Mouse (Mus musculus) limb, embryonic 15.5 days (tissue): ENCODE results near the gene Rora. TPM values are rescaled to one million over a fixed set of nuclear protein-coding genes. Genes with fewer than 3 reads are reported as not detected.

ENCODE experiments used
- ATAC-seq: fragments of 200-750 bp; cut with Nextera tagmentation; 2 replicates; pipeline ENCODE4 v1.8.0; 2017; ENCODE audit warnings: low read depth, moderate TSS enrichment; ENCODE audit not compliant: insufficient number of reproducible peaks, low FRiP score, low TSS enrichment
- H3K27ac ChIP-seq: fragments of 300-500 bp; sonication (generic); 2 replicates; pipeline ENCODE4 v1.5.1; 2015; ENCODE audit warnings: moderate library complexity, mild to moderate bottlenecking, inconsistent platforms
- H3K27me3 ChIP-seq: fragments of 300-500 bp; sonication (generic); 2 replicates; pipeline ENCODE4 v1.6.1; 2015; ENCODE audit warnings: inconsistent platforms
- H3K36me3 ChIP-seq: fragments of 300-500 bp; sonication (generic); 2 replicates; pipeline ENCODE4 v1.6.1; 2015; ENCODE audit warnings: inconsistent platforms
- H3K4me1 ChIP-seq: fragments of 300-500 bp; sonication (generic); 2 replicates; pipeline ENCODE4 v1.6.1; 2015; ENCODE audit warnings: inconsistent platforms
- H3K4me2 ChIP-seq: fragments of 300-500 bp; sonication (generic); 2 replicates; pipeline ENCODE4 v1.6.1; 2015; ENCODE audit warnings: mild to moderate bottlenecking, inconsistent platforms
- H3K4me3 ChIP-seq: fragments of 300-500 bp; sonication (generic); 2 replicates; pipeline ENCODE4 v1.5.1; 2015; ENCODE audit warnings: mild to moderate bottlenecking, inconsistent platforms
- H3K9ac ChIP-seq: fragments of 300-500 bp; sonication (generic); 2 replicates; pipeline ENCODE4 v1.6.1; 2015; ENCODE audit warnings: inconsistent platforms
- H3K9me3 ChIP-seq: fragments of 300-500 bp; sonication (generic); 2 replicates; pipeline ENCODE4 v1.6.1; 2016; ENCODE audit warnings: inconsistent platforms
- WGBS: fragments of 180-500 bp; shearing (Covaris S2); methylation state at CpG from one replicate; pipeline ENCODE4 v1.1.7; 2015; 5-methylcytosine and 5-hydroxymethylcytosine counted together
- polyA plus RNA-seq: library from polyadenylated mRNA; unstranded; fragments of >200 nt; fragmentation: Nextera tagmentation; extraction: Ambion mirVana; gene quantifications from 2 replicates; pipeline ENCODE4 v1.2.1, GENCODE M21; 2015

The Rora gene
- polyA plus RNA-seq, 1 experiment from 2014 or later: 25.4 TPM

DNA sequence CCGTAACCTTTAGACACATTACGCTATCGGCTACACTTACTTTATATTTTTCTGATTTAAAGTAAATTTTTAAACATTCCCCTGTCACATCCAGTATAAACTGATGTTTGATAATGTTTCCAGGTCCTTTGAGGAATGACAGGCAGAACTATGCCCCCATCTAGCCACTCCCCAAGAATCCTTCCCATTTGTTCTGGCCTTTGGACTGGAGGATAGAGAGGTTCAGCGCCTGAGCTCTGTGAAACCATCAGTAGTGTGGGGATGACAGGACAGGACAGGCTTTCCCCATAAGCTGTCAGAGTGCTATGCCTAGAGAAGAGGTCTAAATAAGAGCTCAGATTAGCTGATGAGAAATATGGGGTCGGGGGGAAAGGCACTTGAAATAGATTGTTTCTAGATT, 640.8 kb downstream of the Rora start:
- 87% methylated on average over 5 of the region's 5 CpGs for WGBS
- Histone ChIP-seq H3K27ac (no peak overlapping the region), H3K9ac (no peak overlapping the region), H3K4me2 (no peak overlapping the region), H3K4me1 (peaks cover 22% of the 10 kb centered on the region), H3K27me3 (peaks cover 21% of the 10 kb centered on the region), H3K4me3 (no peak overlapping the region), H3K9me3 (no peaks in the 10 kb centered on the region), H3K36me3 (no peaks in the 10 kb centered on the region)
- no peak for ATAC-seq

GRCm38 (mm10) chr9:69294856-69295255, 641.3 kb downstream of the Rora start:
- H3K4me1 ChIP-seq: peaks cover 23% of the 10 kb centered on the region
- no peaks in the 10 kb centered on the region for H3K36me3 ChIP-seq
- WGBS: 82% methylated on average over 14 of the region's 14 CpGs
- H3K9me3 ChIP-seq: no peaks in the 10 kb centered on the region
- peaks cover 24% of the 10 kb centered on the region for H3K27me3 ChIP-seq
- H3K9ac ChIP-seq: no peak overlapping the region
- no peak for ATAC-seq
- no peak overlapping the region for H3K4me2 ChIP-seq
- H3K4me3 ChIP-seq: no peak overlapping the region
- no peak overlapping the region for H3K27ac ChIP-seq

- H3K27ac ChIP-seq: no peak overlapping the region
- H3K4me2 ChIP-seq: no peak overlapping the region
- H3K36me3 ChIP-seq: no peaks in the 10 kb centered on the region
- H3K9ac ChIP-seq: no peak overlapping the region
- no peaks in the 10 kb centered on the region for H3K9me3 ChIP-seq
- no peak for ATAC-seq
- H3K27me3 ChIP-seq: peaks cover 20% of the 10 kb centered on the region
- peaks cover 21% of the 10 kb centered on the region for H3K4me1 ChIP-seq
- WGBS: 68% methylated on average over 3 of the region's 3 CpGs
- H3K4me3 ChIP-seq: no peak overlapping the region
Measured at GRCm38 (mm10) chr9:69295826-69296225, 642.2 kb downstream of the Rora start.

DNA sequence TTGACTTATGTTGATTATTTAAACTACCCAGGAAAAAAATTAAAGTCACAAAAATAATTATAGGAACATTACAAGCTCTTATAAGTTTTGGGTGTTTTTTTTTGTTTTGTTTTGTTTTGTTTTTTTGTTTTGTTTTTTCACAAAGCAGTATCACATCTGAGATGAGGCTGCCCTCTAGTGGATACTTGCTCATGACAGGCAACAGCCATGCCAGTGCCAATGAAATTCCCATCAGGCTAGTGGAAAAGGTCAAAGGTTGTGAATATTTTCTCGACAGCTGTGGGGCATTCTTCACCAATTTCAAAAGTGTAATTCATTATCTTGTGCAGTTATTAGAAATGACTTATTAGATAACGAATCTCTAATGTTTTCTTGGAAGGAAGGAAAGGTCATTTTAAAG, 642.8 kb downstream of the Rora start:
- Histone ChIP-seq H3K4me3 (no peak overlapping the region), H3K27ac (no peak overlapping the region), H3K36me3 (no peaks in the 10 kb centered on the region), H3K27me3 (peaks cover 19% of the 10 kb centered on the region), H3K4me2 (no peak overlapping the region), H3K9me3 (no peaks in the 10 kb centered on the region), H3K9ac (no peak overlapping the region), H3K4me1 (peaks cover 22% of the 10 kb centered on the region; the same call in 1 of the 2 replicates)
- ATAC-seq: no peak
- 15% methylated on average over 2 of the region's 2 CpGs for WGBS

DNA sequence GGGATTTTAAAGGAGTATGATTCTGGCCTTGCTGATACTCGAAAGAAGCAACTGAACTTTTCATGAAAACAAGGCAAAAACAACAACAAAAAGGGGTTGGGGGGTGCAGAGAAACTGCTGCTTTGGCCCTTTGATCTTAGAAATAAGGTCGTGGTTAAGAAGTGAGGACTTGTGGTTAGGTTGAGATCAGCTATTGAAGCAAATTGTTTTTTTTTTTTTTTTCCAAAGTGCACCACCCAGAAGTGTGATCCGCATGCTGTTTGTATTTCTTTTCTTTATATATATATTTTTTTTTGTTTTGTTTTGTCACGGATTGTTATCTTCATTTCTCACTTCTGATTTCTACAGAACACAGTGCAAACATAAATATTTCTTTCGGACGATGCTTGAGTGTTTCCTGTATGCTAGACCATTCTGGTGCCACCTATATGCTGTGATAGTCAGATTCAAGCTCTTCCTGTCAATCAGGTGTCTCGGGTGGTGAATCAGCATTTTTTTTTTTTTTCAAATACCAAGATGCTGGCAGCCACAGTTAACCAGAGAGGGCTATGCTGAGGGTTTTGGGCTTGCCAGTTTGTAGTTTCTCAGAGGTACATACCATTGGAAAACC, 644.3 kb downstream of the Rora start:
- H3K36me3 ChIP-seq: no peaks in the 10 kb centered on the region
- peaks cover 30% of the 10 kb centered on the region for H3K4me1 ChIP-seq
- H3K27me3 ChIP-seq: peaks cover 17% of the 10 kb centered on the region
- ATAC-seq: no peak
- H3K4me2 ChIP-seq: no peak overlapping the region
- no peak overlapping the region for H3K4me3 ChIP-seq
- H3K27ac ChIP-seq: no peak overlapping the region
- no peaks in the 10 kb centered on the region for H3K9me3 ChIP-seq
- no peak overlapping the region for H3K9ac ChIP-seq
- WGBS: 79% methylated on average over 7 of the region's 7 CpGs

DNA sequence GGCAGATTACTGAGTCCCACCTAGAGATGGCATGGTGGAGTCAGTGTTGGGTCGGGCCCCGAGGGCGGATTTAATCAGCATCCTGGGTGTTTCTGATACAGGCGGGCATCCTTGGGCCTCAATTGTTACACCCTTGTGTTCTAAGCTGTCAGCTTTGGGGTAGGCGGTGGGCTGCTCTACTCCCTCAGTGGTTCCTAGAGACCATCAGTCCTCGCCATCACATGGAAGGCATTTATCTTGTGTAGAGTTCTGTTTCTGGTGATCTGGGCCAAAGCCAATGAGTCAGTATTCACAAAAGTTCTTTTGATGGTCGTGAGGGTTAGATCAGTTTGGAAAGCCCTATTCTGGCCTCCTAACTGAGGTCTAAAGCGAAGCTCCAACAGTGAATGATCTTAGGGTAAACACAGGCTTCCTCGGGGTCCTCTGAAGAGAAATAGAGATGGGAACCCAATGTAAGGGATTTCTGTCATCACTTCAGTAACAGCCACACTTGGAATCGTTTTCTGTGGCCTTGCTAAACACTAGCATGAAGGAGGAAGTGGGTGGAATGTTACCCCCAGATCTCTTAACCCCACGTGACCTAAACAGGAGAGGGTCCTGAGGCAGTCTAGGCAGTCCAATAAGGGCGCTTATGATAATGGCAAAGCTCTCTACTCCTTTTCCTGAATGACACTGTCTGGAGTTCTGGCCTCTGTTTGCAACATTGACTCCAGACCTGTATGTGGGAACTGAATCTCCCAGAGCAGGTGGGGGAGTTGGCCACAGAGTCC, 645.2 kb downstream of the Rora start:
- no peaks in the 10 kb centered on the region for H3K36me3 ChIP-seq
- peaks cover 32% of the 10 kb centered on the region for H3K4me1 ChIP-seq
- no peak overlapping the region for H3K4me2 ChIP-seq
- H3K9ac ChIP-seq: no peak overlapping the region
- no peak overlapping the region for H3K4me3 ChIP-seq
- 76% methylated on average over 12 of the region's 12 CpGs for WGBS
- ATAC-seq: no peak
- H3K27ac ChIP-seq: no peak overlapping the region
- H3K27me3 ChIP-seq: peaks cover 8% of the 10 kb centered on the region
- no peaks in the 10 kb centered on the region for H3K9me3 ChIP-seq

DNA sequence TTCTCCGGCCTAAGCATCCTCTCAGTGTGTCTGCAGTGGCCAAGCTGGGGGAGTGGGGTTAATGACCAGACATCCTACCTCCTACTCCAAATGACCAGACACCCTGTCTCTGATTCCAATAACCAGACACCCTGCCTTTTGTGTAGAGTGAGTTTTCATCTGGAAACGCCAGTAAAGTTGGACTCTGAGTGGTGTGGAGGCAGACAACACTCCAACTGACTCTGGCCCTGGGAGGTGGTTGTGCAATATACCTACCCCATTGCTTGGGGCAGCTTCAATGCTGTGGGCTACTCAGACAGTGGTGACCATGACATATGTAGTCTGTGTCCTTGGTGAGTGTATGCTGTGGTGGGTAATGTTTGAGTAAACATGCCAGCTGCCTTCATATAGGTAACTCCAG, 645.9 kb downstream of the Rora start:
- no peak for ATAC-seq
- no peak overlapping the region for H3K27ac ChIP-seq
- no peak overlapping the region for H3K4me2 ChIP-seq
- H3K9ac ChIP-seq: no peak overlapping the region
- 77% methylated on average over 2 of the region's 2 CpGs for WGBS
- peaks cover 32% of the 10 kb centered on the region for H3K4me1 ChIP-seq
- peaks cover 3% of the 10 kb centered on the region; the same call in 1 of the 2 replicates for H3K27me3 ChIP-seq
- H3K36me3 ChIP-seq: no peaks in the 10 kb centered on the region
- no peaks in the 10 kb centered on the region for H3K9me3 ChIP-seq
- no peak overlapping the region for H3K4me3 ChIP-seq

- ATAC-seq: no peak
- Histone ChIP-seq H3K4me2 (no peak overlapping the region), H3K4me1 (peaks cover 32% of the 10 kb centered on the region), H3K9ac (no peak overlapping the region), H3K9me3 (no peaks in the 10 kb centered on the region), H3K36me3 (no peaks in the 10 kb centered on the region), H3K4me3 (no peak overlapping the region), H3K27ac (no peak overlapping the region), H3K27me3 (peaks cover 3% of the 10 kb centered on the region; the same call in 1 of the 2 replicates)
- 77% methylated on average over 8 of the region's 8 CpGs for whole genome bisulfite sequencing
Measured at GRCm38 (mm10) chr9:69300296-69300695, 646.7 kb downstream of the Rora start.

- Histone ChIP-seq H3K4me1 (peaks cover 32% of the 10 kb centered on the region), H3K9me3 (no peaks in the 10 kb centered on the region), H3K27ac (peak overlapping the region; percentile 67), H3K36me3 (no peaks in the 10 kb centered on the region), H3K4me2 (peak overlapping the region; percentile 20), H3K27me3 (peaks cover 3% of the 10 kb centered on the region; the same call in 1 of the 2 replicates), H3K4me3 (0 out of 2 replicates have a peak overlapping the region, but pooled peaks have one; percentile 11), H3K9ac (no peak overlapping the region)
- no peak for ATAC-seq
- WGBS: 7% methylated on average over 9 of the region's 9 CpGs
Measured at GRCm38 (mm10) chr9:69301445-69301844, 647.9 kb downstream of the Rora start.

GRCm38 (mm10) chr9:69301955-69302354, 648.4 kb downstream of the Rora start:
- peaks cover 3% of the 10 kb centered on the region; the same call in 1 of the 2 replicates for H3K27me3 ChIP-seq
- H3K4me1 ChIP-seq: peaks cover 37% of the 10 kb centered on the region
- H3K9ac ChIP-seq: no peak overlapping the region
- H3K27ac ChIP-seq: peak overlapping the region; percentile 67
- no peak overlapping the region for H3K4me3 ChIP-seq
- H3K36me3 ChIP-seq: no peaks in the 10 kb centered on the region
- 8% methylated on average over 4 of the region's 4 CpGs for WGBS
- no peaks in the 10 kb centered on the region for H3K9me3 ChIP-seq
- peak overlapping the region; percentile 20; the same call in 1 of the 2 replicates for H3K4me2 ChIP-seq
- no peak for ATAC-seq

DNA sequence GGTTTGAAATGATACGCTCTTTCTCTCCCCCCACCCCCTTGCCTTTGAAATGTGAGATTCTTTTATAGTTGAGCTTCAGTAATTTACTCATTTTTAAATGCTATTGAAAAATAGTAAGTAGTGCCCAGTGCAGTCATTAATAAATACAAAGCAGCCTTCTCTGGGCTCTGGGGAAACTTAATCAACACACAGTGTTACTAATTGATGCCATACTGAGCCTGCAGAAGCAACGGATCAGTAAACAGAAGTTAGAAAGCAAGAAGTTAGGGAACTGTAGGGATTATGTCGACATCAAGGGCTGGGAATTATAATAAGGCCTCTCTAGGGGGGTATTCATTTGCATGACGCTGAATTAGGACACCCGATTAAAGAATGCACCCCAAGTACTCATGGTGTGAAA, 649.3 kb downstream of the Rora start:
- no peak for ATAC-seq
- H3K36me3 ChIP-seq: no peaks in the 10 kb centered on the region
- H3K4me1 ChIP-seq: peaks cover 38% of the 10 kb centered on the region
- H3K27me3 ChIP-seq: peaks cover 3% of the 10 kb centered on the region; the same call in 1 of the 2 replicates
- no peak overlapping the region for H3K4me3 ChIP-seq
- 25% methylated on average over 5 of the region's 5 CpGs for WGBS
- no peak overlapping the region for H3K9ac ChIP-seq
- 0 out of 2 replicates have a peak overlapping the region, but pooled peaks have one; percentile 47 for H3K27ac ChIP-seq
- H3K9me3 ChIP-seq: no peaks in the 10 kb centered on the region
- no peak overlapping the region for H3K4me2 ChIP-seq

- Histone ChIP-seq H3K27ac (no peak overlapping the region), H3K9me3 (no peaks in the 10 kb centered on the region), H3K4me2 (no peak overlapping the region), H3K36me3 (no peaks in the 10 kb centered on the region), H3K4me3 (no peak overlapping the region), H3K4me1 (peaks cover 38% of the 10 kb centered on the region), H3K9ac (no peak overlapping the region), H3K27me3 (peaks cover 3% of the 10 kb centered on the region; the same call in 1 of the 2 replicates)
- ATAC-seq: no peak
- 76% methylated on average over 4 of the region's 4 CpGs for WGBS
Measured at GRCm38 (mm10) chr9:69303346-69303944, 649.9 kb downstream of the Rora start.
